Mouse (Mus musculus) liver, embryonic 12.5 days (tissue): ENCODE data around the gene Opcml. TPM values are rescaled to one million over a fixed set of nuclear protein-coding genes. Genes with fewer than 3 reads are reported as not detected.

Experiments
- ATAC-seq: fragments of 200-750 bp; cut with Nextera tagmentation; 2 replicates; pipeline ENCODE4 v1.8.0; 2017; ENCODE audit warnings: moderate number of reproducible peaks, mild to moderate bottlenecking, moderate library complexity
- H3K27ac ChIP-seq: fragments of 300-500 bp; sonication (generic); 2 replicates; pipeline ENCODE4 v1.5.1; 2016; ENCODE audit warnings: mild to moderate bottlenecking
- H3K27me3 ChIP-seq: fragments of 300-500 bp; sonication (generic); replicated peaks from 2 replicates; pipeline ENCODE4 v1.6.1; 2016; ENCODE audit warnings: mild to moderate bottlenecking, moderate library complexity
- H3K36me3 ChIP-seq: fragments of 300-500 bp; sonication (generic); 2 replicates; pipeline ENCODE4 v1.6.1; 2016; ENCODE audit warnings: mild to moderate bottlenecking, moderate library complexity
- H3K4me1 ChIP-seq: fragments of 300-500 bp; sonication (generic); 2 replicates; pipeline ENCODE4 v1.6.1; 2016
- H3K4me2 ChIP-seq: fragments of 300-500 bp; sonication (generic); 2 replicates; pipeline ENCODE4 v1.6.1; 2016; ENCODE audit warnings: mild to moderate bottlenecking, moderate library complexity
- H3K4me3 ChIP-seq: fragments of 300-500 bp; sonication (generic); 2 replicates; pipeline ENCODE4 v1.5.1; 2016; ENCODE audit warnings: mild to moderate bottlenecking, moderate library complexity
- H3K9ac ChIP-seq: fragments of 300-500 bp; sonication (generic); 2 replicates; pipeline ENCODE4 v1.6.1; 2016; ENCODE audit warnings: mild to moderate bottlenecking, moderate library complexity
- H3K9me3 ChIP-seq: fragments of 300-500 bp; sonication (generic); replicated peaks from 2 replicates; pipeline ENCODE4 v1.6.1; 2016; ENCODE audit warnings: mild to moderate bottlenecking, moderate library complexity
- WGBS: fragments of 180-500 bp; shearing (Covaris S2); methylation state at CpG from one replicate; pipeline ENCODE4 v1.1.7; 2016; ENCODE audit not compliant: insufficient replicate concordance; 5-methylcytosine and 5-hydroxymethylcytosine counted together
- polyA plus RNA-seq: library from polyadenylated mRNA; unstranded; fragments of >200 nt; fragmentation: Nextera tagmentation; extraction: Ambion mirVana; gene quantifications from 2 replicates; pipeline ENCODE4 v1.2.1, GENCODE M21; 2016

The Opcml gene
- polyA plus RNA-seq, 1 experiment from 2014 or later = 0.23 TPM

GRCm38 (mm10) chr9:27889636-27890035, 99.1 kb downstream of the Opcml start:
- H3K4me3 ChIP-seq = no peak overlapping the region
- H3K9me3 ChIP-seq = no peaks in the 10 kb centered on the region
- H3K9ac ChIP-seq = no peak overlapping the region
- no peaks in the 10 kb centered on the region for H3K36me3 ChIP-seq
- no peak for ATAC-seq
- H3K4me1 ChIP-seq = no peaks in the 10 kb centered on the region
- no peak overlapping the region for H3K27ac ChIP-seq
- no peaks in the 10 kb centered on the region for H3K27me3 ChIP-seq
- 69% methylated on average over 5 of the region's 5 CpGs for WGBS
- no peak overlapping the region for H3K4me2 ChIP-seq

- H3K27me3 ChIP-seq = no peaks in the 10 kb centered on the region
- H3K9ac ChIP-seq = no peak overlapping the region
- H3K27ac ChIP-seq = no peak overlapping the region
- H3K9me3 ChIP-seq = no peaks in the 10 kb centered on the region
- no peak for ATAC-seq
- H3K4me2 ChIP-seq = no peak overlapping the region
- H3K36me3 ChIP-seq = no peaks in the 10 kb centered on the region
- no peak overlapping the region for H3K4me3 ChIP-seq
- H3K4me1 ChIP-seq = no peaks in the 10 kb centered on the region
- 53% methylated on average over 3 of the region's 3 CpGs for WGBS
Measured at GRCm38 (mm10) chr9:27917250-27917649, 126.7 kb downstream of the Opcml start.

DNA sequence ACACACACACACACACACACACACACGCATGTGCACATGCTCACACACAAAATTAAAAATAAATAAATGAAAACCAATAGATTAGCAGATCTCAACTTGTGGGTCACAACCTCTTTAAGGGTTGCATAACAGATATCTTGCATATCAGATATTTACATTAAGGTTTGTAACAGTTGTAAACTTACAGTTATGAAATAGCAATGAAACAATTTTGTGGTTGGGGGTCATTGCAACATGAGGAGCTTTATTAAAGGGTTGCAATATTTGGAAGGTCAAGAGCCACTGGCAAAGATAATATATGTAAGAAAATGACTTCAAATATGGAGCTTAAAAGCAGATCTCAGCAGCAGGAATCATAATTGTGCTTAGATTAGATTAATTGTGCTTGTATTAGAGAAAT, 132.9 kb downstream of the Opcml start:
- WGBS = 55% methylated on average over 1 of the region's 1 CpGs
- H3K4me3 ChIP-seq = no peak overlapping the region
- H3K27ac ChIP-seq = no peak overlapping the region
- no peaks in the 10 kb centered on the region for H3K4me1 ChIP-seq
- H3K9me3 ChIP-seq = no peaks in the 10 kb centered on the region
- ATAC-seq = no peak
- no peak overlapping the region for H3K4me2 ChIP-seq
- no peaks in the 10 kb centered on the region for H3K27me3 ChIP-seq
- no peak overlapping the region for H3K9ac ChIP-seq
- no peaks in the 10 kb centered on the region for H3K36me3 ChIP-seq

DNA sequence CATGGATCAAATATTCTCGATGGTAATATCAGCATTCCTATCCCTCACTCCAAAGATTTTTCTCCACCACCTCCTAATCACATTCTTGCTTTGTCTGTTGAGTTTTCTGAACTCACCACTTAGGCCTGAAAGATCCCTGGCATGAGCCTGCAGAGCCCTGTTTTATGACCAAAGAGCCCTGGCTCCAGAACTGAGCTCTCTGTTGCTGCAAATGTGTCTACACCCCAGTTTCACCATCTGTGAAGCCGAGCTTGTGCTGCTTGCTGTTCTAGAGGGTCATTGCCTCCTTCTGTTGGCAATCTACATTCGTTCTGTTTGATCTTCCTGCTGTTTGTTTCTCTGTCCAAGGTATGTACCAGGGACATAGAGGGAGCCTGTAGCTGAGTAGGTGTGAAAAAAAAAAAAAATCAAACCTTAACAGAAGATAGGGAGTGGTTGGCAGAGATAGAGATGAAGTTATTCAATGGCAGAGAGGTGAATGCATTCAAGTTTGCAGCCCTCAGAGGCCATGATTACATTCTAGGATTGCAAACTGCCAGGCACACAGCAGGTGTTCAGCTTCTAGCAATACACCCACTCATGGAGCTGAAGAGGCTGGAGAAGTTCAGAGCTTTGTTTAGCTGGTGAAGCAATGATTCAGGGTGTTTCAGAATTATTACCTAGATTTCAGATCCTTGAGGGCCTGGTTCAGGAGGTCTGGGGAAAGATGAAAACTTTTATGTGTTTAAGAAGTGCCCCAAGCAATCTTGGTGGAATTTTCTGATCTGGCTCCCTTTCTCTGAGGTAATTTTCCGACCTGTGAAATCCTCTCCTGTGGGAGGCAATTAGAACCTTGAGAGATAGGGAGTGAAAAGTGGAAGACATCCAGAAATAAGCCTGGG, 133.6 kb downstream of the Opcml start:
- Histone ChIP-seq H3K4me3 (no peak overlapping the region), H3K36me3 (no peaks in the 10 kb centered on the region), H3K4me1 (no peaks in the 10 kb centered on the region), H3K9ac (no peak overlapping the region), H3K4me2 (no peak overlapping the region), H3K27me3 (no peaks in the 10 kb centered on the region), H3K27ac (no peak overlapping the region), H3K9me3 (no peaks in the 10 kb centered on the region)
- no peak for ATAC-seq
- 40% methylated on average over 4 of the region's 4 CpGs for WGBS

- H3K36me3 ChIP-seq = no peaks in the 10 kb centered on the region
- H3K27ac ChIP-seq = no peak overlapping the region
- H3K4me2 ChIP-seq = no peak overlapping the region
- no peak overlapping the region for H3K9ac ChIP-seq
- H3K4me3 ChIP-seq = no peak overlapping the region
- no peaks in the 10 kb centered on the region for H3K4me1 ChIP-seq
- 53% methylated on average over 2 of the region's 2 CpGs for WGBS
- no peaks in the 10 kb centered on the region for H3K27me3 ChIP-seq
- no peaks in the 10 kb centered on the region for H3K9me3 ChIP-seq
- ATAC-seq = no peak
Measured at GRCm38 (mm10) chr9:27925650-27926049, 135.1 kb downstream of the Opcml start.

DNA sequence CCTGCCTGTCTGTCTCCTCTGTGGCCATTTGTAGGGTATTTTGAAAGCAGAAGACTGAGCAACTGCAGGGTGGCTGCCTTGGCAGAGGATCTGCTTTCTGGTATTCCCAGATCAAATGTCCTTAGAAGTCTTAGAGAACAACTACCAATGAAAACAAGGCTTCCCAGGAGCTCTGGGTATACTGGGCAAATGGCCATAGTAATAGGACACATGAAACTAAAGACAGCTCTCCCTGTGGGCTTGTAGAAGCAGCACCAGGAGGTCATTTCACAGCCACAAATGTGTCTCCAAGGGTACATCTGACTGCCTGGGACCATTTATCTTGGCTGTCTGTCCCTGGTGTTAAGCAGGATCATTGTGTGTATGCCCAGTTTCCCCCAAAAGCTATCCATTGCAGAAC, 146.7 kb downstream of the Opcml start:
- H3K4me3 ChIP-seq = no peak overlapping the region
- no peaks in the 10 kb centered on the region for H3K4me1 ChIP-seq
- H3K9ac ChIP-seq = no peak overlapping the region
- no peak overlapping the region for H3K27ac ChIP-seq
- no peak overlapping the region for H3K4me2 ChIP-seq
- ATAC-seq = no peak
- no peaks in the 10 kb centered on the region for H3K27me3 ChIP-seq
- no peaks in the 10 kb centered on the region for H3K36me3 ChIP-seq
- no peaks in the 10 kb centered on the region for H3K9me3 ChIP-seq

- Histone ChIP-seq H3K9me3 (no peaks in the 10 kb centered on the region), H3K27ac (no peak overlapping the region), H3K4me2 (no peak overlapping the region), H3K4me3 (no peak overlapping the region), H3K9ac (no peak overlapping the region), H3K27me3 (no peaks in the 10 kb centered on the region), H3K36me3 (no peaks in the 10 kb centered on the region), H3K4me1 (no peaks in the 10 kb centered on the region)
- no peak for ATAC-seq
- WGBS = 75% methylated on average over 5 of the region's 5 CpGs
Measured at GRCm38 (mm10) chr9:27937660-27938059, 147.1 kb downstream of the Opcml start.

GRCm38 (mm10) chr9:27945323-27946010, 154.9 kb downstream of the Opcml start:
- H3K36me3 ChIP-seq = no peaks in the 10 kb centered on the region
- H3K9ac ChIP-seq = no peak overlapping the region
- 59% methylated on average over 11 of the region's 11 CpGs for WGBS
- no peak for ATAC-seq
- H3K27ac ChIP-seq = no peak overlapping the region
- no peak overlapping the region for H3K4me2 ChIP-seq
- no peaks in the 10 kb centered on the region for H3K9me3 ChIP-seq
- no peak overlapping the region for H3K4me3 ChIP-seq
- H3K27me3 ChIP-seq = no peaks in the 10 kb centered on the region
- no peaks in the 10 kb centered on the region for H3K4me1 ChIP-seq

- no peak overlapping the region for H3K4me3 ChIP-seq
- no peak overlapping the region for H3K4me2 ChIP-seq
- H3K27me3 ChIP-seq = no peaks in the 10 kb centered on the region
- H3K9ac ChIP-seq = no peak overlapping the region
- no peak for ATAC-seq
- no peaks in the 10 kb centered on the region for H3K36me3 ChIP-seq
- H3K4me1 ChIP-seq = no peaks in the 10 kb centered on the region
- H3K27ac ChIP-seq = no peak overlapping the region
- 49% methylated on average over 5 of the region's 5 CpGs for WGBS
- no peaks in the 10 kb centered on the region for H3K9me3 ChIP-seq
Measured at GRCm38 (mm10) chr9:27951110-27951509, 160.5 kb downstream of the Opcml start.

DNA sequence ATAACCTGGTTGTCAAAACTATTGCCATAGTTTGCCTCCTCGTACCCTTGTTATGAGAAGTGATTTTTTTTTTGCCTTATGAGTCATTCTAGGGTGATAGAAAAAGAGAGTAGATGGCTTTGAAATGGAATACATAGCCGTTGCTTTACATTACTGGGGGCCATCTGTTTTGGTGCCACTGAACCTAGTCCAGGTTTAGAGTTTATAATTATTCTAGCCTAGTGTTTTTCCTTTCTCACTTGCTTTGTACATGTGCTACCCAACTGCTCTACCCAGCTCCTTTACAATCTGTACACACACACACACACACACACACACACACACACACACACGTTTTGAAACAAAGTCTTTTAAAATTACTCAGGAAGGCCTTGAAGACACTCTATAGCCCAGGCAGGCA, 171.1 kb downstream of the Opcml start:
- Histone ChIP-seq H3K4me1 (no peaks in the 10 kb centered on the region), H3K36me3 (no peaks in the 10 kb centered on the region), H3K4me2 (no peak overlapping the region), H3K4me3 (no peak overlapping the region), H3K27me3 (no peaks in the 10 kb centered on the region), H3K9ac (no peak overlapping the region), H3K27ac (no peak overlapping the region), H3K9me3 (no peaks in the 10 kb centered on the region)
- 53% methylated on average over 3 of the region's 3 CpGs for WGBS
- no peak for ATAC-seq

GRCm38 (mm10) chr9:27963385-27963784, 172.8 kb downstream of the Opcml start:
- Histone ChIP-seq H3K27ac (no peak overlapping the region), H3K27me3 (no peaks in the 10 kb centered on the region), H3K4me2 (no peak overlapping the region), H3K36me3 (no peaks in the 10 kb centered on the region), H3K4me3 (no peak overlapping the region), H3K9me3 (no peaks in the 10 kb centered on the region), H3K9ac (no peak overlapping the region), H3K4me1 (no peaks in the 10 kb centered on the region)
- 30% methylated on average over 2 of the region's 2 CpGs for WGBS
- ATAC-seq = no peak

DNA sequence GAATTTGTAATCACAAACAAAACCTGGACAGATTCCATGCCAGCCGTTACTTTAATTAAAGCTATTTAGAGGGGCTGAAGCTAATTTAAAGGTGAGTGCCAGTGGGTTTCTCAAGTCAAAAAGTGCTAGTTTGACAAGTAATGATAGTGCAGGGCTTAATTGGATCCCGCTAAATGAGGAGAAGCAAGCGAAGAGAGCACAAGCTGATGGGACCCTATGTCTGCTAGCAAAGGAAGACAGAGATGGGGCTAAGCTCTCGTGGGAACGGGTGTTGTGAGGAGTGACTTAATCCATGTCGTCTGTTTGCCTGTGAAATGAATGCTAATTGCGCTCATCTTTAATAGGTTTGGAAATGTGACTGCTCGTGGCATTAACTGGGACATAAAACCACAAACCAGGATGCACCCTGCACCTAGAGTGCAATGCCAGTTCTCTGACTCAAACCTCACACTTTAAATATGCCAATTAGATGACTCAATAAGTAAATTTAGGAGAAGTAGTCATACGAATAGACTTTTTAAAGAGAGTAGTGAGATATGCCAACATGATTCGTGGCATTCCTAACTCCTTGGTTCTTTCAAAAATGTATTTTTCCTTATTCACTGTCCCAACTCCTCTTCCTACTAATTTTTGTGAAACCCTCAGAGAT, 174.5 kb downstream of the Opcml start:
- H3K27me3 ChIP-seq = no peaks in the 10 kb centered on the region
- H3K9me3 ChIP-seq = no peaks in the 10 kb centered on the region
- ATAC-seq = no peak
- H3K4me2 ChIP-seq = no peak overlapping the region
- no peaks in the 10 kb centered on the region for H3K4me1 ChIP-seq
- no peak overlapping the region for H3K27ac ChIP-seq
- H3K4me3 ChIP-seq = no peak overlapping the region
- no peak overlapping the region for H3K9ac ChIP-seq
- H3K36me3 ChIP-seq = no peaks in the 10 kb centered on the region
- WGBS = 62% methylated on average over 10 of the region's 10 CpGs
